Mouse (Mus musculus) limb, embryonic 11.5 days (tissue): ENCODE results near the gene Tmod4. TPM values are rescaled to one million over a fixed set of nuclear protein-coding genes. Genes with fewer than 3 reads are reported as not detected.
"Not testable (repeated sequence)": the region's sequence is repeated elsewhere in the genome, so short reads cannot be mapped to it uniquely, and the experiment has no call there.

Source experiments
- ATAC-seq: fragments of 200-750 bp; cut with Nextera tagmentation; 2 replicates; pipeline ENCODE4 v1.8.0; 2017; ENCODE audit warnings: low read depth; ENCODE audit not compliant: insufficient number of reproducible peaks, low FRiP score, low TSS enrichment
- DNase-seq: peaks from one replicate; pipeline ENCODE4 v3.0.0-alpha.2; 2015; ENCODE audit warnings: low spot score
- H3K27ac ChIP-seq: fragments of 300-500 bp; sonication (generic); replicated peaks from 2 replicates; pipeline ENCODE4 v1.5.1; 2014; ENCODE audit warnings: low read depth, mild to moderate bottlenecking, low read length
- H3K27me3 ChIP-seq: fragments of 300-500 bp; sonication (generic); 2 replicates; pipeline ENCODE4 v1.6.1; 2014; ENCODE audit warnings: mild to moderate bottlenecking, low read length, mixed read lengths; ENCODE audit not compliant: control insufficient read depth, insufficient read depth
- H3K36me3 ChIP-seq: fragments of 300-500 bp; sonication (generic); 2 replicates; pipeline ENCODE4 v1.6.1; 2014; ENCODE audit warnings: mild to moderate bottlenecking, low read length, moderate library complexity, mixed read lengths; ENCODE audit not compliant: control insufficient read depth, insufficient read depth
- H3K4me1 ChIP-seq: fragments of 300-500 bp; sonication (generic); 2 replicates; pipeline ENCODE4 v1.6.1; 2014; ENCODE audit warnings: low read length, mixed read lengths; ENCODE audit not compliant: control insufficient read depth, insufficient read depth
- H3K4me2 ChIP-seq: fragments of 300-500 bp; sonication (generic); 2 replicates; pipeline ENCODE4 v1.6.1; 2014; ENCODE audit warnings: low read depth, mild to moderate bottlenecking, moderate library complexity; ENCODE audit not compliant: severe bottlenecking
- H3K4me3 ChIP-seq: fragments of 300-500 bp; sonication (generic); 2 replicates; pipeline ENCODE4 v1.5.1; 2014; ENCODE audit warnings: low read depth, low read length
- H3K9ac ChIP-seq: fragments of 300-500 bp; sonication (generic); 2 replicates; pipeline ENCODE4 v1.6.1; 2014; ENCODE audit warnings: mild to moderate bottlenecking, low read length
- H3K9me3 ChIP-seq: fragments of 300-500 bp; sonication (generic); 2 replicates; pipeline ENCODE4 v1.6.1; 2016; ENCODE audit warnings: low read length; ENCODE audit not compliant: control insufficient read depth
- WGBS: fragments of 180-500 bp; shearing (Covaris S2); extraction: QIAGEN DNeasy Blood & Tissue Kit; methylation state at CpG from one replicate; pipeline ENCODE4 v1.1.7; 2014; 5-methylcytosine and 5-hydroxymethylcytosine counted together
- polyA plus RNA-seq: library from polyadenylated mRNA; unstranded; fragments of >200 nt; fragmentation: Nextera tagmentation; extraction: Ambion mirVana; gene quantifications from 2 replicates; pipeline ENCODE4 v1.2.1, GENCODE M21; 2014

Gene Tmod4
- 0.72 and 0.88 TPM in 2 replicates for polyA plus RNA-seq

DNA sequence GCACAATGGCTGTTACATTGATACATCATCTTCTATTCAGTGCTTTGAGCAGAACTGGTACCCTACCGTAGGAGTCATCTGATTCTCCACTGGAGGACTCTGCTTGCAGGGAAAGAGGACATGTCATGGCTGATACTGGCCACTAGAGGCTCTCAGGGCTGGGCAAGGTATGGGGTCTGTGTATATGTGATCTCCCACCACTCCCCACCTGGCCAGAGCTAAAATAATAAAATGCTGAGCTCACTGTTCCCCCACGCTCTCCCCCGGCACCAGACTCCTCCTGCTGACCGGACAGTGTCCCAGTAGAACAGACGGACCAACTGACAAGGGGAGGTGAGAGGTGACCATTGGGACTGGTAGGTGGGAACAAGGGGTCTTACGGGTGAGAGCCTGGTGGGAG, at the start of gene Tmod4:
Gene Tmod4, plus strand, starts transcription at position 231 of the 400 bp plus-strand sequence.
- WGBS, result 62% methylated on average over 6 of the region's 6 CpGs
- H3K9ac ChIP-seq, result no peak within 1 kb of the TSS
- H3K36me3 ChIP-seq, result peaks cover 23% of the 10 kb centered on the region; the same call in 1 of the 2 replicates
- no peaks in the 10 kb centered on the region for H3K4me1 ChIP-seq
- no peaks in the 10 kb centered on the region for H3K27me3 ChIP-seq
- H3K4me3 ChIP-seq, result no peak within 1 kb of the TSS
- DNase-seq (peak; percentile 47), ATAC-seq (peak; percentile 52; the same call in 1 of the 2 replicates)
- H3K9me3 ChIP-seq, result no peaks in the 10 kb centered on the region
- H3K4me2 ChIP-seq, result no peak within 1 kb of the TSS
- H3K27ac ChIP-seq, result no peak within 1 kb of the TSS

- Histone ChIP-seq H3K9ac (no peak overlapping the region), H3K27ac (no peak overlapping the region), H3K36me3 (peaks cover 2% of the 10 kb centered on the region; the same call in 1 of the 2 replicates), H3K4me2 (no peak overlapping the region), H3K4me1 (no peaks in the 10 kb centered on the region), H3K4me3 (no peak overlapping the region), H3K9me3 (no peaks in the 10 kb centered on the region), H3K27me3 (no peaks in the 10 kb centered on the region)
- ATAC-seq (no peak), DNase-seq (no peak)
- WGBS, result 87% methylated on average over 1 of the region's 1 CpGs
Observed at GRCm38 (mm10) chr3:95088071-95088470, 36.2 kb upstream of the Tmod4 start.

GRCm38 (mm10) chr3:95100854-95101253, 23.4 kb upstream of the Tmod4 start:
- Histone ChIP-seq H3K4me3 (no peak overlapping the region), H3K9ac (no peak overlapping the region), H3K9me3 (no peaks in the 10 kb centered on the region), H3K4me2 (no peak overlapping the region), H3K27me3 (no peaks in the 10 kb centered on the region), H3K4me1 (peaks cover 7% of the 10 kb centered on the region), H3K36me3 (peaks cover 2% of the 10 kb centered on the region; the same call in 1 of the 2 replicates), H3K27ac (no peak overlapping the region)
- WGBS, result 23% methylated on average over 2 of the region's 2 CpGs
- no peak for ATAC-seq
- DNase-seq, result no peak

GRCm38 (mm10) chr3:95105121-95105520, 19.2 kb upstream of the Tmod4 start:
- H3K4me3 ChIP-seq, result peak overlapping the region; percentile 97
- no peak for ATAC-seq
- H3K27ac ChIP-seq, result no peak overlapping the region
- H3K4me2 ChIP-seq, result peak overlapping the region; percentile 83
- no peaks in the 10 kb centered on the region for H3K27me3 ChIP-seq
- peak overlapping the region; percentile 91; the same call in 1 of the 2 replicates for H3K9ac ChIP-seq
- 75% methylated on average over 4 of the region's 4 CpGs for WGBS
- H3K9me3 ChIP-seq, result no peaks in the 10 kb centered on the region
- H3K4me1 ChIP-seq, result peaks cover 7% of the 10 kb centered on the region
- H3K36me3 ChIP-seq, result no peaks in the 10 kb centered on the region
- no peak for DNase-seq

- Histone ChIP-seq H3K4me3 (peak overlapping the region; percentile 97), H3K4me1 (peaks cover 7% of the 10 kb centered on the region), H3K9me3 (no peaks in the 10 kb centered on the region), H3K27ac (peak overlapping the region; percentile 56; the same call in 1 of the 2 replicates), H3K36me3 (no peaks in the 10 kb centered on the region), H3K9ac (peak overlapping the region; percentile 91), H3K27me3 (no peaks in the 10 kb centered on the region), H3K4me2 (peak overlapping the region; percentile 83)
- under 1% methylated on average over 16 of the region's 16 CpGs for WGBS
- DNase-seq, result no peak
- peak; percentile 22; the same call in 1 of the 2 replicates for ATAC-seq
Observed at GRCm38 (mm10) chr3:95105586-95106337, 18.5 kb upstream of the Tmod4 start.

GRCm38 (mm10) chr3:95106338-95107117, 17.7 kb upstream of the Tmod4 start, which contains the start of gene Pip5k1a:
Pip5k1a (minus strand) TSS chr3:95106930.
- peak within 1 kb of the TSS; percentile 56; the same call in 1 of the 2 replicates for H3K27ac ChIP-seq
- H3K4me3 ChIP-seq, result peak within 1 kb of the TSS; percentile 97
- H3K4me2 ChIP-seq, result peak within 1 kb of the TSS; percentile 83
- peaks cover 7% of the 10 kb centered on the region for H3K4me1 ChIP-seq
- DNase-seq (peak; percentile 98), ATAC-seq (peak; percentile 89)
- H3K36me3 ChIP-seq, result no peaks in the 10 kb centered on the region
- H3K9me3 ChIP-seq, result no peaks in the 10 kb centered on the region
- peak within 1 kb of the TSS; percentile 91 for H3K9ac ChIP-seq
- H3K27me3 ChIP-seq, result no peaks in the 10 kb centered on the region
- WGBS, result under 1% methylated on average over 51 of the region's 51 CpGs

DNA sequence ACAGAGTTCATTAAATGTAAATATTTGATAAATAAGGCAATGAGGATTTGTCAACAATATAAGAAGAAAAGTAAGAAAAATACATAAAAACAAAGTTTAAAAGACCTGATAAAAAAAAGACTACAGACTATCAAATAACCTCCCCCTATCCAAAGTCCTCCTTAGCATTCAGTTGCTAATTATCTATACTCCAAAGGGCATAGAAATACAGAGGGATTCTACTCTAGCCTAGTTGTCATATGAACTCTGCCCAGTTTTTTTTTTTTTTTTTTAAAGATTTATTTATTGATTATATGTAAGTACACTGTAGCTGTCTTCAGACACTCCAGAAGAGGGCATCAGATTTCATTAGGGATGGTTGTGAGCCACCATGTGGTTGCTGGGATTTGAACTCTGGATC, 17.0 kb upstream of the Tmod4 start:
- peak overlapping the region; percentile 97; the same call in 1 of the 2 replicates for H3K4me3 ChIP-seq
- H3K4me2 ChIP-seq, result peak overlapping the region; percentile 39; the same call in 1 of the 2 replicates
- H3K27ac ChIP-seq, DNase-seq, ATAC-seq, H3K36me3 ChIP-seq, H3K9me3 ChIP-seq, H3K27me3 ChIP-seq, H3K9ac ChIP-seq: not testable (repeated sequence)
- peaks cover 11% of the 10 kb centered on the region for H3K4me1 ChIP-seq

DNA sequence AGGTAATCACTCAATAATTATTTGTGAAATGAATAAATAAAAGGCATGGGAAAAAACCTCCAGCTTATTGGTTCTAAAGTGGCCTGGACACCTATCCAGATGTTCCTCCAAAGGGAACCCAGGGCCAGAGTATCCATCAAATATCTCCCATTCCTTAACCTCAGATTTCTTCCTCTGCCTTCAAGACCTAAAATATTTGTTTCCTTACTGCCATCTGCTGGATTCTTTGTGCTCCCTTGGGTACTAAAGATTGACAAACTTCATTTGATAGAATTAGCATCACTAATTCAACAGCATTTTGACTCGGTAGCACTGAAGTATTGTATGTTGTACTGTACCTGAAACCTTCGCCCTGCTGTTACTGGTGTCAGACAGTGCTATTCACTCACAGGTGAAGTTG, 16.4 kb upstream of the Tmod4 start:
- Histone ChIP-seq H3K4me2 (no peak overlapping the region), H3K4me3 (no peak overlapping the region), H3K4me1 (peaks cover 13% of the 10 kb centered on the region), H3K9ac (no peak overlapping the region), H3K9me3 (no peaks in the 10 kb centered on the region), H3K36me3 (no peaks in the 10 kb centered on the region), H3K27ac (no peak overlapping the region), H3K27me3 (no peaks in the 10 kb centered on the region)
- DNase-seq (no peak), ATAC-seq (no peak)
- 68% methylated on average over 2 of the region's 2 CpGs for WGBS
